Mouse (Mus musculus) hindbrain, embryonic 14.5 days (tissue): ENCODE measurements around the gene Apopt1. TPM values are rescaled to one million over a fixed set of nuclear protein-coding genes. Genes with fewer than 3 reads are reported as not detected.

Experiments used
- ATAC-seq: fragments of 200-750 bp; cut with Nextera tagmentation; 2 replicates; pipeline ENCODE4 v1.8.0; 2017; ENCODE audit warnings: moderate number of reproducible peaks, mild to moderate bottlenecking, moderate TSS enrichment, moderate library complexity; ENCODE audit not compliant: low FRiP score
- DNase-seq: peaks from one replicate; pipeline ENCODE4 v3.0.0-alpha.2; 2015; ENCODE audit warnings: low spot score
- H3K27ac ChIP-seq: fragments of 300-500 bp; sonication (generic); 2 replicates; pipeline ENCODE4 v1.5.1; 2014; ENCODE audit warnings: mild to moderate bottlenecking, moderate library complexity
- H3K27me3 ChIP-seq: fragments of 300-500 bp; sonication (generic); 2 replicates; pipeline ENCODE4 v1.6.1; 2014; ENCODE audit warnings: mild to moderate bottlenecking, low read length, mixed read lengths; ENCODE audit not compliant: control insufficient read depth, insufficient read depth
- H3K36me3 ChIP-seq: fragments of 300-500 bp; sonication (generic); replicated peaks from 2 replicates; pipeline ENCODE4 v1.6.1; 2014; ENCODE audit not compliant: control insufficient read depth, insufficient read depth
- H3K4me1 ChIP-seq: fragments of 300-500 bp; sonication (generic); replicated peaks from 2 replicates; pipeline ENCODE4 v1.6.1; 2014; ENCODE audit warnings: antibody characterized with exemption, low read length, mixed read lengths; ENCODE audit not compliant: control insufficient read depth, insufficient read depth
- H3K4me2 ChIP-seq: fragments of 300-500 bp; sonication (generic); replicated peaks from 2 replicates; pipeline ENCODE4 v1.6.1; 2014; ENCODE audit warnings: mild to moderate bottlenecking, moderate library complexity
- H3K4me3 ChIP-seq: fragments of 300-500 bp; sonication (generic); replicated peaks from 2 replicates; pipeline ENCODE4 v1.5.1; 2014; ENCODE audit warnings: mild to moderate bottlenecking, low read length
- H3K9ac ChIP-seq: fragments of 300-500 bp; sonication (generic); 2 replicates; pipeline ENCODE4 v1.6.1; 2014
- H3K9me3 ChIP-seq: fragments of 300-500 bp; sonication (generic); 2 replicates; pipeline ENCODE4 v1.6.1; 2016; ENCODE audit warnings: low read length; ENCODE audit not compliant: control insufficient read depth
- WGBS: fragments of 180-500 bp; shearing (Covaris S2); extraction: QIAGEN DNeasy Blood & Tissue Kit; methylation state at CpG from one replicate; pipeline ENCODE4 v1.1.7; 2014; 5-methylcytosine and 5-hydroxymethylcytosine counted together
- polyA plus RNA-seq: library from polyadenylated mRNA; unstranded; fragments of >200 nt; fragmentation: Nextera tagmentation; extraction: Ambion mirVana; gene quantifications from 2 replicates; pipeline ENCODE4 v1.2.1, GENCODE M21; 2014

The Apopt1 gene
- polyA plus RNA-seq, 1 experiment from 2014 or later = 61.4 TPM

DNA sequence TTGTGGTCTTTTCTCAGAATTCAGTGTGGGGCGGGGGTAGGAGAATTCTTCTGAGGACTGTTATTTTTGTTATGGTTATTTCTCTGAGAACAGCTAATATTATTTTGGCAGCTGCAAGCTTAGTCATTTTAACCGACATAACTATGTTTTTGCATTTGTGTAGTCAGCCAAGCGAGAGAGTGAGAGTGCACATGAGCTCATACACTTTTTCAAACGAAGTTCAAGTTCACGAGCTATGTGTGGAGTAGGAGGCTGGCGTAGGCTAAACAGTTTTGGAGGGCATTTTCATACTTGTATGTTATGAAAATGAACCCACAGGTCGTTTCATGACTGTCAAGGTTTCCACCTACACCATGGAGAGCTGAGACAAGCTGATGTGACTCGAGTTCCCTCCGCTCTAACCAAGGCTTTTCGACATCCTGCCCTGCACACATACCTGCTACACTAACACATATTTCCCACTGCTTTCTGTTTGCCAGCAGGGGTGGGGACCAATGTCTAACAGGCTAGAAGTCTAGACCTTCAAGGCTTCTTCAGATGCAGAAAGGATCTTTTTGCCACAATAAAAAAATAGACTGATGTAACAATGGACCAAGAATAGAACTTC, 55.4 kb downstream of the Apopt1 start:
- ATAC-seq = no peak
- Histone ChIP-seq H3K4me3 (no peak overlapping the region), H3K27me3 (no peaks in the 10 kb centered on the region), H3K4me2 (no peak overlapping the region), H3K4me1 (peaks cover 26% of the 10 kb centered on the region), H3K27ac (no peak overlapping the region), H3K9ac (no peak overlapping the region), H3K9me3 (no peaks in the 10 kb centered on the region), H3K36me3 (peaks cover 18% of the 10 kb centered on the region)
- 94% methylated on average over 10 of the region's 10 CpGs for WGBS
- DNase-seq = no peak

GRCm38 (mm10) chr12:111769306-111769705, 56.2 kb downstream of the Apopt1 start:
- peaks cover 26% of the 10 kb centered on the region for H3K4me1 ChIP-seq
- H3K9ac ChIP-seq = no peak overlapping the region
- H3K4me2 ChIP-seq = no peak overlapping the region
- peaks cover 27% of the 10 kb centered on the region for H3K36me3 ChIP-seq
- WGBS = 32% methylated on average over 10 of the region's 10 CpGs
- DNase-seq = peak; percentile 35
- H3K27ac ChIP-seq = peak overlapping the region; percentile 14
- no peak for ATAC-seq
- H3K9me3 ChIP-seq = no peaks in the 10 kb centered on the region
- H3K27me3 ChIP-seq = no peaks in the 10 kb centered on the region
- H3K4me3 ChIP-seq = no peak overlapping the region

DNA sequence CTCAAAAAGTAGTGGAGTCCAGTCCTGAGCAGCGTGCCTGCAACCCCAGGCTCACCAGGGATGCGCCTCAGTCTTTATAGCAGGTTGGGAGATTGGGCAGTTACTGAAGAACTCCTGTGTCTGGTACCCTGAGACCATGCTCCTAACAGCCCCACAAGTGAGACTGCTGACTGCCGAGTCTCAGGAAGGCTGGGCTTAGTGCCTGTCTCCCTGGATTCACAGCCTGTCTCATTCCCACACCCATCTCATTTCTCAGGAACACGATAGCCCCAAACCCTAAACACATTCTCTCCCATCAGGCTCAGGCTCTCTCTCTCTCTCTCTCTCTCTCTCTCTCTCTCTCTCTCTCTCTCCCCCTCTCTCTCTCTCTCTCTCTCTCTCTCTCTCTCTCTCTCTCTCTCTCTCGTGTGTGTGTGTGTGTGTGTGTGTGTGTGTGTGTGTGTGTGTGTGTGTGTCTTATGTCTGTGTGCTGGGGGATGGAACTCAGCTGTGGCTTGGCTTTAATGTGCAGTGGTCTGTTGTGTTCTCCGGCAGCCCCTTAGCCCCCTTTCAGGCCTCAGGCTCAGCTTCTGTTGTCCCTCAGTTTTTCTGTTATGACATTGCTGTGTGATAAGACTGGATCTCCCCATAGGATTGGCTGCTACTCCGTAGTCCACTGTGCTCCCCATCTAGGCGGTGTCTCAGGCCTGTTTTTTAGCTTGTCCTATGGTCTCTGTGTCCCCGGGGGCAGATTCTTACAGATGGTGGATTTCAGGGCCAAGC, 56.9 kb downstream of the Apopt1 start:
- peak overlapping the region; percentile 51 for H3K27ac ChIP-seq
- H3K9me3 ChIP-seq = no peaks in the 10 kb centered on the region
- no peaks in the 10 kb centered on the region for H3K27me3 ChIP-seq
- H3K9ac ChIP-seq = no peak overlapping the region
- no peak overlapping the region for H3K4me3 ChIP-seq
- DNase-seq (no peak), ATAC-seq (no peak)
- no peak overlapping the region for H3K4me2 ChIP-seq
- peaks cover 26% of the 10 kb centered on the region for H3K4me1 ChIP-seq
- WGBS = 53% methylated on average over 8 of the region's 9 CpGs
- H3K36me3 ChIP-seq = peaks cover 34% of the 10 kb centered on the region

DNA sequence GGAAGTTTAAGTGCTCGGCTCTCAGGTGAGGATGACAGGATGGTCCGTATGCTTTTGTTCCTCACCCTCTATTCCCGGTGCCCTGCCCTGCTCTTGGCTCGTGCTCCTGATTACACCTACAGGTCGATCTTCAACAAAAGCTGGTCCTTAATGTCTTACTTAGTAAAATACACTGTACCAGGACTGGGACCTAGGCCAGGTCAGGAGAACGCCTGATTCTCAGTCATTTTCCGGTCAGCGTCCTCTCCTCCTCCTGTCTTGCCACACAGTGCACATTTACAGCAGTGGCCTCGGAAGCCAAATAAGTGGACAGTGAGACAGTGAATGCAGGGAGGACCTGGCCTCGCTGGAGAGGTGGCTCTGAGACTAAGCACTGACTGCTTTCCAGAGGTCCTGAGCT, 57.6 kb downstream of the Apopt1 start:
- Histone ChIP-seq H3K9ac (no peak overlapping the region), H3K4me2 (no peak overlapping the region), H3K9me3 (no peaks in the 10 kb centered on the region), H3K4me3 (no peak overlapping the region), H3K27me3 (no peaks in the 10 kb centered on the region), H3K36me3 (peaks cover 40% of the 10 kb centered on the region), H3K27ac (no peak overlapping the region), H3K4me1 (peaks cover 24% of the 10 kb centered on the region)
- DNase-seq = no peak
- WGBS = 87% methylated on average over 10 of the region's 10 CpGs
- ATAC-seq = no peak

DNA sequence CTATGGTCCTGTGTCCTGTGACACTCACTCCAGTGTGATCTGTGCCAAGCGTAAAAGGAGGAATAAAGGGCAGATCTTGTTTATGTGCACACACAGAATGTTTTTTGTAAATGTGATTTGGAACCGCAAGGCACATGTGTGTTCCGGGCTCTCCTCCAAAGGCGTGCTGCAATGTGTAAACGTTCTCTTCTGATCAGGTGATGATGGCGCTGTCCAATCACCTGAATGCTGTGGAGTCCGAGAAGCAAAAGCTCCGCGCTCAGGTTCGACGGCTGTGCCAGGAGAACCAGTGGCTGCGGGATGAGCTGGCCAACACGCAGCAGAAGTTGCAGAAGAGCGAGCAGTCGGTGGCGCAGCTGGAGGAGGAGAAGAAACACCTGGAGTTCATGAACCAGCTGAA, 61.1 kb downstream of the Apopt1 start:
- no peak overlapping the region for H3K9ac ChIP-seq
- no peak overlapping the region for H3K4me2 ChIP-seq
- DNase-seq (no peak), ATAC-seq (no peak)
- H3K4me3 ChIP-seq = no peak overlapping the region
- H3K9me3 ChIP-seq = no peaks in the 10 kb centered on the region
- H3K27ac ChIP-seq = no peak overlapping the region
- H3K27me3 ChIP-seq = no peaks in the 10 kb centered on the region
- H3K4me1 ChIP-seq = peaks cover 8% of the 10 kb centered on the region; the same call in 1 of the 2 replicates
- WGBS = 94% methylated on average over 16 of the region's 16 CpGs
- peaks cover 74% of the 10 kb centered on the region for H3K36me3 ChIP-seq

DNA sequence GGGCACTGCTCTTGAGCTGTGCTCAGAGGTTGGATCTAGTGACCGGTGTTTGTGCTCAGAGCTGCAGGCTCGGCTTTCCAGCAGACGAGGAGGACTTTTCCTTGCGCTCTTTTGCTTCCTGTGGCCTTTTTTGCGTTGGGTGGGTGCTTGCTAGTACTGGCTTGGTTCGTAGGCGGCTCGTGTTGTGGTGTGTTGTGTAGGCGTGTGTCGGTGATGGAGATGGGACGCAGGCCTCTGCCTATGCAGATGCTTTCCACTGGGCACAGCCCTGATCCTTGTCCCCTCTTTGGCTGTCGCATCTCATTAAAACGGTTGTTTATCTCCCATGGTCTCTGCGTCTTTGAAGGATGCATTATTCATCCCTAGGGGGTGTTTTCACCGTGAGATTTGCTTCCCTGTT, 61.8 kb downstream of the Apopt1 start:
- H3K36me3 ChIP-seq = peaks cover 81% of the 10 kb centered on the region
- no peak overlapping the region for H3K9ac ChIP-seq
- H3K27me3 ChIP-seq = no peaks in the 10 kb centered on the region
- H3K4me2 ChIP-seq = no peak overlapping the region
- no peaks in the 10 kb centered on the region for H3K9me3 ChIP-seq
- DNase-seq (no peak), ATAC-seq (no peak)
- no peak overlapping the region for H3K27ac ChIP-seq
- 54% methylated on average over 15 of the region's 15 CpGs for WGBS
- no peak overlapping the region for H3K4me3 ChIP-seq
- peaks cover under 1% of the 10 kb centered on the region; the same call in 1 of the 2 replicates for H3K4me1 ChIP-seq

GRCm38 (mm10) chr12:111777919-111778318, 64.9 kb downstream of the Apopt1 start:
- Histone ChIP-seq H3K4me3 (no peak overlapping the region), H3K4me1 (no peaks in the 10 kb centered on the region), H3K27ac (no peak overlapping the region), H3K27me3 (no peaks in the 10 kb centered on the region), H3K9me3 (no peaks in the 10 kb centered on the region), H3K4me2 (no peak overlapping the region), H3K36me3 (peaks cover 99% of the 10 kb centered on the region), H3K9ac (no peak overlapping the region)
- ATAC-seq (no peak), DNase-seq (no peak)
- 94% methylated on average over 13 of the region's 13 CpGs for WGBS

DNA sequence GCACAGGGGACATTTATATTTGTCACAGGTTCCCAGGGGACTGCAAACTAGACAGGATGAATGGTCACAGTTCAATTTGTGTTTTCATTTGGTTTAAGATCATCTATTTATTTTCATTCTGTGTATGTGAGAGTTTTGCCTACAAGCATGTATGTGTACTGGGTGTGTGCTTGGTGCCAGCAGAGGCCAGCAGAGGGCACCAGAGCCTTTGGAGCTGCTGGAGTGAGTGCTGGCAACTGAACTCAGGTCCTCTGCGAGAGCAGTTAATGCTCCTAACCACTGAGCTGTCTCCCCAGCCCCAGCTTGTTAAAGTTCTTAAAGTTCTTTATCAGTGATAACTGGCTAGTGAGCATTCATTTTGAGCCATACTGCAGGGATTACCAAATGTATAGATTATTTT, 66.5 kb downstream of the Apopt1 start:
- Histone ChIP-seq H3K9me3 (no peaks in the 10 kb centered on the region), H3K9ac (no peak overlapping the region), H3K4me2 (no peak overlapping the region), H3K27ac (no peak overlapping the region), H3K4me3 (no peak overlapping the region), H3K36me3 (peaks cover 98% of the 10 kb centered on the region), H3K27me3 (no peaks in the 10 kb centered on the region), H3K4me1 (no peaks in the 10 kb centered on the region)
- no peak for DNase-seq
- ATAC-seq = no peak
- 94% methylated on average over 1 of the region's 1 CpGs for WGBS

GRCm38 (mm10) chr12:111785174-111785573, 72.1 kb downstream of the Apopt1 start:
- no peak overlapping the region for H3K4me2 ChIP-seq
- H3K9me3 ChIP-seq = no peaks in the 10 kb centered on the region
- H3K27me3 ChIP-seq = no peaks in the 10 kb centered on the region
- H3K36me3 ChIP-seq = peaks cover 99% of the 10 kb centered on the region
- H3K4me3 ChIP-seq = no peak overlapping the region
- no peak overlapping the region for H3K9ac ChIP-seq
- no peaks in the 10 kb centered on the region for H3K4me1 ChIP-seq
- DNase-seq (no peak), ATAC-seq (no peak)
- WGBS = 77% methylated on average over 12 of the region's 15 CpGs
- H3K27ac ChIP-seq = no peak overlapping the region
